Mouse (Mus musculus) intestine, postnatal 0 days (tissue): ENCODE measurements around the gene Zfp277. TPM values are rescaled to one million over a fixed set of nuclear protein-coding genes. Genes with fewer than 3 reads are reported as not detected.
A peak's percentile ranks its signal among the peaks of the same experiment; 100 is the strongest.

Source experiments
- ATAC-seq: fragments of 200-750 bp; cut with Nextera tagmentation; 2 replicates; pipeline ENCODE4 v1.8.0; 2017; ENCODE audit warnings: mild to moderate bottlenecking, moderate TSS enrichment, moderate library complexity
- H3K27ac ChIP-seq: fragments of 300-500 bp; sonication (generic); 2 replicates; pipeline ENCODE4 v1.5.1; 2014; ENCODE audit warnings: mild to moderate bottlenecking, low read depth, low read length, moderate library complexity
- H3K27me3 ChIP-seq: fragments of 300-500 bp; sonication (generic); replicated peaks from 2 replicates; pipeline ENCODE4 v1.6.1; 2014; ENCODE audit warnings: low read length, mixed read lengths; ENCODE audit not compliant: control insufficient read depth, insufficient read depth
- H3K36me3 ChIP-seq: fragments of 300-500 bp; sonication (generic); 2 replicates; pipeline ENCODE4 v1.6.1; 2014; ENCODE audit warnings: mild to moderate bottlenecking, moderate library complexity; ENCODE audit not compliant: control insufficient read depth, insufficient read depth
- H3K4me1 ChIP-seq: fragments of 300-500 bp; sonication (generic); replicated peaks from 2 replicates; pipeline ENCODE4 v1.6.1; 2014; ENCODE audit warnings: antibody characterized with exemption, low read length, mixed read lengths; ENCODE audit not compliant: control insufficient read depth, insufficient read depth
- H3K4me2 ChIP-seq: fragments of 300-500 bp; sonication (generic); replicated peaks from 2 replicates; pipeline ENCODE4 v1.6.1; 2014; ENCODE audit warnings: low read depth, mild to moderate bottlenecking, moderate library complexity
- H3K4me3 ChIP-seq: fragments of 300-500 bp; sonication (generic); 2 replicates; pipeline ENCODE4 v1.5.1; 2014; ENCODE audit warnings: low read depth, low read length
- H3K9ac ChIP-seq: fragments of 300-500 bp; sonication (generic); 2 replicates; pipeline ENCODE4 v1.6.1; 2014; ENCODE audit warnings: mild to moderate bottlenecking, low read depth, low read length
- H3K9me3 ChIP-seq: fragments of 300-500 bp; sonication (generic); 2 replicates; pipeline ENCODE4 v1.6.1; 2016; ENCODE audit warnings: mixed run types; ENCODE audit not compliant: control insufficient read depth
- CTCF ChIP-seq: sonication (generic); IDR thresholded peaks from 2 replicates; pipeline ENCODE4 v1.5.1; 2016; ENCODE audit warnings: low read depth, mild to moderate bottlenecking, control low read depth, antibody characterized with exemption, moderate library complexity
- WGBS: fragments of 180-500 bp; shearing (Covaris S2); extraction: QIAGEN DNeasy Blood & Tissue Kit; methylation state at CpG from one replicate; pipeline ENCODE4 v1.1.7; 2014; 5-methylcytosine and 5-hydroxymethylcytosine counted together
- polyA plus RNA-seq: library from polyadenylated mRNA; unstranded; fragments of >200 nt; fragmentation: Nextera tagmentation; extraction: Ambion mirVana; gene quantifications from 2 replicates; pipeline ENCODE4 v1.2.1, GENCODE M21; 2015

Zfp277 gene
- polyA plus RNA-seq, 1 experiment from 2014 or later: 19.9 TPM

- Histone ChIP-seq H3K27me3 (no peaks in the 10 kb centered on the region), H3K4me3 (no peak overlapping the region), H3K4me1 (no peaks in the 10 kb centered on the region), H3K9me3 (no peaks in the 10 kb centered on the region), H3K4me2 (no peak overlapping the region), H3K36me3 (no peaks in the 10 kb centered on the region), H3K9ac (no peak overlapping the region), H3K27ac (no peak overlapping the region)
- no peak for ATAC-seq
- TF ChIP-seq CTCF: no peak
- WGBS: 92% methylated on average over 5 of the region's 5 CpGs
These were observed 63.2 kb downstream of the Zfp277 start for GRCm38 (mm10) chr12:40382539-40382938.

- Histone ChIP-seq H3K36me3 (no peaks in the 10 kb centered on the region), H3K9me3 (no peaks in the 10 kb centered on the region), H3K9ac (no peak overlapping the region), H3K4me3 (no peak overlapping the region), H3K27ac (no peak overlapping the region), H3K4me2 (no peak overlapping the region), H3K27me3 (no peaks in the 10 kb centered on the region), H3K4me1 (no peaks in the 10 kb centered on the region)
- WGBS: 86% methylated on average over 11 of the region's 11 CpGs
- no peak for ATAC-seq
- no peak for TF ChIP-seq CTCF
These were observed 63.9 kb downstream of the Zfp277 start for GRCm38 (mm10) chr12:40381824-40382223.

- 73% methylated on average over 10 of the region's 10 CpGs for WGBS
- ATAC-seq: no peak
- no peaks in the 10 kb centered on the region for H3K27me3 ChIP-seq
These were observed 64.4 kb downstream of the Zfp277 start for GRCm38 (mm10) chr12:40381173-40381801.

GRCm38 (mm10) chr12:40379538-40379923 lies 66.2 kb downstream of the Zfp277 start:
- Histone ChIP-seq H3K4me1 (no peaks in the 10 kb centered on the region), H3K9ac (no peak overlapping the region), H3K27me3 (no peaks in the 10 kb centered on the region), H3K27ac (no peak overlapping the region), H3K9me3 (no peaks in the 10 kb centered on the region), H3K4me2 (no peak overlapping the region), H3K4me3 (no peak overlapping the region), H3K36me3 (no peaks in the 10 kb centered on the region)
- no peak for ATAC-seq
- TF ChIP-seq CTCF: no peak
- 82% methylated on average over 4 of the region's 4 CpGs for WGBS

More at GRCm38 (mm10) chr12:40381173-40381801, 64.4 kb downstream of the Zfp277 start:
- no peaks in the 10 kb centered on the region for H3K4me1 ChIP-seq
- no peaks in the 10 kb centered on the region for H3K9me3 ChIP-seq
- H3K4me2 ChIP-seq: peak overlapping the region; percentile 25; the same call in 1 of the 2 replicates
- no peaks in the 10 kb centered on the region for H3K36me3 ChIP-seq
- H3K4me3 ChIP-seq: no peak overlapping the region
- H3K27ac ChIP-seq: no peak overlapping the region
- no peak overlapping the region for H3K9ac ChIP-seq
- no peak for TF ChIP-seq CTCF

- no peak for TF ChIP-seq CTCF
- no peak overlapping the region for H3K27ac ChIP-seq
These were observed 66.8 kb downstream of the Zfp277 start for GRCm38 (mm10) chr12:40378621-40379537.

GRCm38 (mm10) chr12:40351879-40352278 lies 93.8 kb downstream of the Zfp277 start:
- TF ChIP-seq CTCF: no peak
- 79% methylated on average over 3 of the region's 3 CpGs for WGBS
- no peak for ATAC-seq

More at GRCm38 (mm10) chr12:40378621-40379537, 66.8 kb downstream of the Zfp277 start:
- ATAC-seq: no peak
- 84% methylated on average over 17 of the region's 17 CpGs for WGBS
- Histone ChIP-seq H3K36me3 (no peaks in the 10 kb centered on the region), H3K4me1 (no peaks in the 10 kb centered on the region), H3K4me3 (no peak overlapping the region), H3K4me2 (no peak overlapping the region), H3K27me3 (no peaks in the 10 kb centered on the region), H3K9ac (no peak overlapping the region), H3K9me3 (no peaks in the 10 kb centered on the region)

More at GRCm38 (mm10) chr12:40351879-40352278, 93.8 kb downstream of the Zfp277 start:
- no peak overlapping the region for H3K27ac ChIP-seq
- no peak overlapping the region for H3K4me2 ChIP-seq
- H3K36me3 ChIP-seq: peaks cover 6% of the 10 kb centered on the region; the same call in 1 of the 2 replicates
- H3K9me3 ChIP-seq: no peaks in the 10 kb centered on the region
- no peak overlapping the region for H3K4me3 ChIP-seq
- H3K4me1 ChIP-seq: 0 out of 2 replicates have a peak, but pooled peaks cover 3% of the 10 kb centered on the region
- no peak overlapping the region for H3K9ac ChIP-seq
- H3K27me3 ChIP-seq: no peaks in the 10 kb centered on the region
